Mouse (Mus musculus): Measurements from ENCODE around the gene Hist1h2ao. TPM values are rescaled to one million over a fixed set of nuclear protein-coding genes. Genes with fewer than 3 reads are reported as not detected.
A peak's percentile ranks its signal among the peaks of the same experiment; 100 is the strongest.
"Not testable (repeated sequence)": the region's sequence is repeated elsewhere in the genome, so short reads cannot be mapped to it uniquely, and the experiment has no call there.

Hist1h2ao gene
- polyA plus RNA-seq, 1 experiment from 2014 or later = 1.7 TPM

DNA sequence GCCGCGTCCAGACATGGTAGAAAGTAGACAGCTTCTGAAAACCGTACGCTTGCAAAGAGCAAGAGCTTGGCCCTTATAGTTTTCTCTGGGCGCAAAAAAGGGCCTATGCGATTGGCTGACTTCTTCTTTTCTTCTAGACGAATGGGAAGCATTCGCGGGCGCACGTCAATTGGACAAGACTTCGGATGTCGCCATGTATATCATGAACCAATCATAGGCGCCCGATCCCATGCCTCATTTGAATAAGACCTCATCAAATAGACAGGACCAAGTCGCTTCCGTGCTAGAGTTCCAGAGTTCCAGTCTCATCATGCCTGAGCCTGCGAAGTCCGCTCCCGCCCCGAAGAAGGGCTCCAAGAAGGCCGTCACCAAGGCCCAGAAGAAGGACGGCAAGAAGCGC lies 23.2 kb downstream of the Hist1h2ao start, which contains the start of the genes Hist1h2ap and Hist1h2br:
Hist1h2ap (minus strand) TSS at position 47 of the 400 bp plus-strand sequence.
Hist1h2br (plus strand) TSS at position 283 of the 400 bp plus-strand sequence.
- WGBS = no CpG with 5 or more reads among the region's 24 CpGs
- H3K36me3 ChIP-seq (ENCODE audit: control insufficient read depth, insufficient read depth, low read length); DNase-seq (ENCODE audit: low spot score, missing footprints); H3K9ac ChIP-seq (ENCODE audit: low read length); H3K9me3 ChIP-seq (ENCODE audit: control insufficient read depth, low read length); H3K27ac ChIP-seq (ENCODE audit: low read depth, low read length); H3K4me1 ChIP-seq (ENCODE audit: control insufficient read depth, insufficient read depth, low read length); H3K4me2 ChIP-seq; H3K4me3 ChIP-seq (ENCODE audit: low read depth, low read length); H3K27me3 ChIP-seq (ENCODE audit: control insufficient read depth, insufficient read depth, low read length): not testable (repeated sequence)
- ATAC-seq (ENCODE audit: low FRiP score) = peak; percentile 95

DNA sequence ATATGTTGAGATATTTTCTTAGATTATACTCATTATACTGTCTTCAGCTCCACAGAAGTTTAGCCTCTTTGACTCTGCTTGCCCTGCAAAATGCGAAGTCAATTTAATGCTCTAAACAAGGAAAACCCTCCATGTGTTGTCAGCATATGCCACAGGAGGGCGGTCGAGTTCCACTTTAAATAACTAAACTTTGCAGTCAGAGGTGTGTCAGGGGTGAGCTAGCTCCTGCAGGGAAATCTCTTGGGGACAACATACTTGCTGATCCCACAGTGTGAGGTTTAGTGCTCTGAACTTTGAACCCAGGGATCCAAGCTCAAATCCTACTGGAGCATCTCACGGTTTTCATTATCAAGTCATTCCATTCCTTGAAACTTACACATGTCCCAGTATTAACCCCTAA lies 30.2 kb downstream of the Hist1h2ao start:
- DNase-seq (ENCODE audit: low spot score, missing footprints) = not testable (repeated sequence)

DNA sequence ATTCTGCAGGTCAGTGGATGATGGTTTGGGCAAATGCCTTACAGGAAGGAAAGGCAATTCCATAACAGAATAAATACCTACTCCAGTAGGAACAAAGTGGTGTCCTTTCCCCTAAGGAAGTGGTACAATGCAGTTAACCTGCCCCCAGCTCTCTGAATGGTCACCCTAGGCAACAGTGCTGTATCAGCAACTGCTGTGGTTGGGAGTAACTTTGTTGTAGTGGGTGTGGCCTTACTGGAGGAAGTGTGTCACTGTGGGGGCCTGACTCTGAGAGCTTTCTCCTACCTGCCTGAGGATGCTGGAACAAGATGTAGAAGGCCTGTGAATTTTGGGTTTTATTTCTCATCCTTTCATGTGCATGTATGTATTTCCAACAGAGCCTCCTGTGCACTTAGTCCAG lies 36.1 kb downstream of the Hist1h2ao start:
- not testable (repeated sequence) for H3K4me2 ChIP-seq; H3K4me1 ChIP-seq (ENCODE audit: control insufficient read depth, insufficient read depth, low read length); DNase-seq (ENCODE audit: low spot score, missing footprints); H3K27me3 ChIP-seq (ENCODE audit: control insufficient read depth, insufficient read depth, low read length); H3K36me3 ChIP-seq (ENCODE audit: control insufficient read depth, insufficient read depth, low read length); H3K9ac ChIP-seq (ENCODE audit: low read length); H3K27ac ChIP-seq (ENCODE audit: low read depth, low read length); H3K9me3 ChIP-seq (ENCODE audit: control insufficient read depth, low read length); H3K4me3 ChIP-seq (ENCODE audit: low read depth, low read length); ATAC-seq (ENCODE audit: low FRiP score)

More for the DNA sequence above, 30.2 kb downstream of the Hist1h2ao start:
- no CpG with 5 or more reads among the region's 4 CpGs for WGBS
- not testable (repeated sequence) for H3K4me3 ChIP-seq (ENCODE audit: low read depth, low read length); H3K36me3 ChIP-seq (ENCODE audit: control insufficient read depth, insufficient read depth, low read length); H3K27ac ChIP-seq (ENCODE audit: low read depth, low read length); H3K9me3 ChIP-seq (ENCODE audit: control insufficient read depth, low read length); H3K4me2 ChIP-seq; H3K4me1 ChIP-seq (ENCODE audit: control insufficient read depth, insufficient read depth, low read length); H3K9ac ChIP-seq (ENCODE audit: low read length); H3K27me3 ChIP-seq (ENCODE audit: control insufficient read depth, insufficient read depth, low read length)
- peak; percentile 82 for ATAC-seq (ENCODE audit: low FRiP score)

DNA sequence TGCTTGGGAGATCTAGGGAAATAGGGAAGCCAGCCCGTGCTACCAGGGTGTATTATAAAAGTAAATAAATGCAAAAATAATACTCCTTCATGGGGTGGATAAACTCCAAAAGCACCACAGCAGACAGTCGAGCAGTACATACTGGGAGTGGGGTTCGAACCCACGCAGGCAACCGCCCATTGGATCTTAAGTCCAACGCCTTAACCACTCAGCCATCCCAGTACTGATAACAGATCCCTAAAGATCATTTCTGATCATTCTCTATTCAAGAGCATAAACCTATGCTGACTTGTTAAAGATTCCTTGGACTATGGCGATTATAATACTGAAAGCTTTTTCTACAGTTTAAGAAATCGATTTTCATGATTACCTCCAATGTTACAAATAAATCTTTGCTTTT lies 37.6 kb downstream of the Hist1h2ao start:
- Histone ChIP-seq H3K4me1 (ENCODE audit: control insufficient read depth, insufficient read depth, low read length) (no peaks in the 10 kb centered on the region), H3K27me3 (ENCODE audit: control insufficient read depth, insufficient read depth, low read length) (no peaks in the 10 kb centered on the region), H3K9ac (ENCODE audit: low read length) (no peak overlapping the region), H3K36me3 (ENCODE audit: control insufficient read depth, insufficient read depth, low read length) (no peaks in the 10 kb centered on the region), H3K4me3 (ENCODE audit: low read depth, low read length) (no peak overlapping the region), H3K9me3 (ENCODE audit: control insufficient read depth, low read length) (no peaks in the 10 kb centered on the region), H3K27ac (ENCODE audit: low read depth, low read length) (no peak overlapping the region), H3K4me2 (no peak overlapping the region)
- DNase-seq (ENCODE audit: low spot score, missing footprints) (no peak), ATAC-seq (ENCODE audit: low FRiP score) (no peak)
- 14% methylated on average over 8 of the region's 8 CpGs for WGBS

DNA sequence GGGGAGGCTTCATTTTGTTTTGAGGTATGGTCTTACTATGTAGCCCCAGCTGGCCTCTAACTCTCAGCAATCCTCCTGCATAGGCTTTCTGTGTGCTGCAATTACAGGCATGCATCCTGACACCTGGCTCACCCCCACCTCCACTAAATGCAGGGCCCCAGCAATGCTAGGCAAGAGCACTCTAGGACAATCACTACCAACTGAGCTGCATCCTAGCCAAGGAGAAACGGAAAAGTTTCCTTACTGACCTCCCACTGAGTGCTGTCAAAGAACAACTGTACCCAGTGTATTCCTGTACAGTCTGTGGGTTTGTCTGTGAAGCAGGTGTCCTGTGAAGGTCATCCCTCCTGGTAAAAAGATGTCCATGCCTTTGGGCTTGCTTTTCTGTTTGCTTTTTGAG lies 40.4 kb downstream of the Hist1h2ao start:
- H3K36me3 ChIP-seq (ENCODE audit: control insufficient read depth, insufficient read depth, low read length); ATAC-seq (ENCODE audit: low FRiP score); H3K27ac ChIP-seq (ENCODE audit: low read depth, low read length); DNase-seq (ENCODE audit: low spot score, missing footprints); H3K4me3 ChIP-seq (ENCODE audit: low read depth, low read length); H3K4me2 ChIP-seq; H3K27me3 ChIP-seq (ENCODE audit: control insufficient read depth, insufficient read depth, low read length); H3K4me1 ChIP-seq (ENCODE audit: control insufficient read depth, insufficient read depth, low read length); H3K9me3 ChIP-seq (ENCODE audit: control insufficient read depth, low read length); H3K9ac ChIP-seq (ENCODE audit: low read length): not testable (repeated sequence)
- 14% methylated on average over 1 of the region's 1 CpGs for WGBS

DNA sequence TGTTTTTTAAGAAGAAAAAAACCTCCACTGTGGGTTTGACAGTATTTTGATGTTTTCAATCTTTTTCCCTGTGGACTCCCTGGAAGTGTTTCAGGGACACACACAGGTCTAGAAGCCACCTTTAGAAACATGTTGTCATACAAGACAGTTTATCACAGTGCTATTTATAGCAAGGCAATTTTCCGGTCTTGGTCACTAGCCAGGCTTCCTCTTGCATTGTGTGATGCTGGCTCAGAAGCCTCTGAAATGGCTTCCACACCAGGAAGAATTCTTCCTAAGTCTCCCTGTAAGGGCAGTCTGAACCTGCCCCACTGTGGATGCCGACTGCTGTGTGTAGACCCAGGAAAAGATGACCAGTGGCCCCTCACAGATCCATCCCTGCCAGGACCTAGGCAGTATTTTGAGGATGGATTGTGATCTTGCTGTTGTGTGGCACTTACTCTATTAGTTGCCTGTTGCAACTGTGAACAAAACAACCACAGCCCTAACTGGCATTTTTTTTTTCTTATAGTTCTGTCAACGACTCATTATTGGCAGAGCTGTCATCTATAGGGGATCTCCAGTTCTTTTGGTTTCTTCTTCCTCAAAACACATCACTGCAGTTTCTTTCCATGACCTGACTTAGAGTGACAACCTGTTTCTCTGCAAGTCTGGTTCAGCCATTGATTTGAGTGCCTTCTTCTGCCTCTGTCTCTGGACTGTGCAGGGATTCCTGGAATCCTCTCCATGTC lies 42.1 kb downstream of the Hist1h2ao start:
- no peak overlapping the region for H3K4me3 ChIP-seq (ENCODE audit: low read depth, low read length)
- no peaks in the 10 kb centered on the region for H3K9me3 ChIP-seq (ENCODE audit: control insufficient read depth, low read length)
- no peaks in the 10 kb centered on the region for H3K36me3 ChIP-seq (ENCODE audit: control insufficient read depth, insufficient read depth, low read length)
- H3K27ac ChIP-seq (ENCODE audit: low read depth, low read length) = no peak overlapping the region
- no peaks in the 10 kb centered on the region for H3K4me1 ChIP-seq (ENCODE audit: control insufficient read depth, insufficient read depth, low read length)
- WGBS = 81% methylated on average over 3 of the region's 3 CpGs
- no peak for ATAC-seq (ENCODE audit: low FRiP score)
- no peak overlapping the region for H3K4me2 ChIP-seq
- DNase-seq (ENCODE audit: low spot score, missing footprints) = no peak
- H3K9ac ChIP-seq (ENCODE audit: low read length) = no peak overlapping the region
- H3K27me3 ChIP-seq (ENCODE audit: control insufficient read depth, insufficient read depth, low read length) = no peaks in the 10 kb centered on the region

DNA sequence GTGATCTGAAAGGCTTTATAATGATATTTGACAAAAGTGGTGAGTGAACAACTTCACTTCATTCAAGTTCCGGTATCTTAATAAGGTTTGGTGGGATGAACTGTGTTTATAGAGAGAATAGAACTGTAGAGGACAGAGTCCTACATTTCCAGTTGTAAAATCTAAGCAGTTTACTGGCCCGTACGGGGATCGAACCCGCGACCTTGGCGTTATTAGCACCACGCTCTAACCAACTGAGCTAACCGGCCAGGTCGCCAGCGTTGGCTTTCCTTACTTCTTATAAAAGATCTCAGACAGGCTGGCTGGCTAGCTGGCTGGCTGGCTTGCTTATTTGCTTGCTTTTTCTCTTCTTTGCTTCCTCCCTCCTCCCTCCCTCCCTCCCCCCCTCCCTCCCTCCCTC lies 44.9 kb downstream of the Hist1h2ao start:
- Histone ChIP-seq H3K4me3 (ENCODE audit: low read depth, low read length) (peak overlapping the region; percentile 44), H3K36me3 (ENCODE audit: control insufficient read depth, insufficient read depth, low read length) (no peaks in the 10 kb centered on the region), H3K27ac (ENCODE audit: low read depth, low read length) (no peak overlapping the region), H3K9ac (ENCODE audit: low read length) (no peak overlapping the region), H3K27me3 (ENCODE audit: control insufficient read depth, insufficient read depth, low read length) (no peaks in the 10 kb centered on the region), H3K4me1 (ENCODE audit: control insufficient read depth, insufficient read depth, low read length) (no peaks in the 10 kb centered on the region), H3K9me3 (ENCODE audit: control insufficient read depth, low read length) (no peaks in the 10 kb centered on the region), H3K4me2 (peak overlapping the region; percentile 47; the same call in 1 of the 2 replicates)
- ATAC-seq (ENCODE audit: low FRiP score) (peak; percentile 61), DNase-seq (ENCODE audit: low spot score, missing footprints) (peak; percentile 98)
- WGBS = under 1% methylated on average over 11 of the region's 11 CpGs

DNA sequence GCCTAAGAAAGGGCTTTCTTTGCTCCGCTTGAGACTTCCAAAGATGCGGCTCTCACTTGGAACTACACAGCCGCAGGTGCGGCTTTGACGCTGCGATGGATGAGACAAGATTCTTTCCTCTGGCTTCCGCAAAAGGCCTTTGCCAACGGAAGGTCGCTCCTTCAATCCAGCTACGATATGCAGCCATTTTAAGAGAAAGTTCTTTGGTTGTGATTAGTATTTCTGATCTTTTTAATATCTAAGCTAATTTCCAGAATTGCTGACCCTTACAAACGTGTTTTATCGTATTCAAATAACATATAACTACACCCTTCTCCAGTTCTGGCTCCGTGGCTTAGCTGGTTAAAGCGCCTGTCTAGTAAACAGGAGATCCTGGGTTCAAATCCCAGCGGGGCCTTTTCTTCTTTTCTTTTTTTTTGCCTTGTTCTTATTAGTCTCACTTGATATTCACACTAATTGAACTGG lies 45.5 kb downstream of the Hist1h2ao start:
- no peak overlapping the region for H3K27ac ChIP-seq (ENCODE audit: low read depth, low read length)
- peak overlapping the region; percentile 47 for H3K4me2 ChIP-seq
- under 1% methylated on average over 15 of the region's 15 CpGs for WGBS
- H3K9me3 ChIP-seq (ENCODE audit: control insufficient read depth, low read length) = no peaks in the 10 kb centered on the region
- no peaks in the 10 kb centered on the region for H3K27me3 ChIP-seq (ENCODE audit: control insufficient read depth, insufficient read depth, low read length)
- no peaks in the 10 kb centered on the region for H3K36me3 ChIP-seq (ENCODE audit: control insufficient read depth, insufficient read depth, low read length)
- ATAC-seq (ENCODE audit: low FRiP score) = peak; percentile 44; the same call in 1 of the 2 replicates
- H3K4me3 ChIP-seq (ENCODE audit: low read depth, low read length) = peak overlapping the region; percentile 44
- H3K4me1 ChIP-seq (ENCODE audit: control insufficient read depth, insufficient read depth, low read length) = no peaks in the 10 kb centered on the region
- H3K9ac ChIP-seq (ENCODE audit: low read length) = peak overlapping the region; percentile 54
- DNase-seq (ENCODE audit: low spot score, missing footprints) = peak; percentile 97
